Mouse (Mus musculus): ENCODE measurements around the gene Irgm2. TPM values are rescaled to one million over a fixed set of nuclear protein-coding genes. Genes with fewer than 3 reads are reported as not detected.

The Irgm2 gene
- 19.0 and 22.2 TPM in 2 replicates for polyA plus RNA-seq (2012; rRNA removed)

GRCm38 (mm10) chr11:58199229-58200037 is at the start of gene Irgm2, which contains the start of gene Igtp:
Gene Irgm2 (plus strand): TSS chr11:58199618.
Gene Igtp (plus strand): TSS chr11:58199556.

GRCm38 (mm10) chr11:58168167-58168915 is 31.1 kb upstream of the Irgm2 start, which contains the start of gene Gemin5:
Gene Gemin5 (minus strand): TSS chr11:58168539.

GRCm38 (mm10) chr11:58171459-58172091 is 27.8 kb upstream of the Irgm2 start, which contains the start of gene Mrpl22:
Gene Mrpl22 (plus strand): TSS chr11:58171661.

Other genes with a start within 250 kb of the Irgm2 start
- 15.2 and 19.5 TPM in 2 replicates for gene Larp1, start 190.6 kb upstream of the Irgm2 start, polyA plus RNA-seq (2012; rRNA removed)
- not detected in 2 replicates for gene Gm12248, start 106.5 kb upstream of the Irgm2 start, polyA plus RNA-seq (2012; rRNA removed)
- gene Cnot8, start 95.5 kb upstream of the Irgm2 start, polyA plus RNA-seq (2012; rRNA removed): 28.6 and 29.8 TPM in 2 replicates
- gene Gemin5, start 31.1 kb upstream of the Irgm2 start, polyA plus RNA-seq (2012; rRNA removed): 3.7 and 4.3 TPM in 2 replicates
- gene Mrpl22, start 28.0 kb upstream of the Irgm2 start, polyA plus RNA-seq (2012; rRNA removed): 64.9 and 66.3 TPM in 2 replicates
- gene Igtp, start 62 bp upstream of the Irgm2 start, polyA plus RNA-seq (2012; rRNA removed): 43.5 and 49.2 TPM in 2 replicates
- 4.8 and 5.6 TPM in 2 replicates for gene 4930438A08Rik, start 75.2 kb downstream of the Irgm2 start, polyA plus RNA-seq (2012; rRNA removed)
- gene Zfp692, start 107.5 kb downstream of the Irgm2 start, polyA plus RNA-seq (2012; rRNA removed): 11.8 and 14.3 TPM in 2 replicates
- 16.4 and 17.9 TPM in 2 replicates for gene Zfp672, start 130.7 kb downstream of the Irgm2 start, polyA plus RNA-seq (2012; rRNA removed)
- gene Sh3bp5l, start 131.1 kb downstream of the Irgm2 start, polyA plus RNA-seq (2012; rRNA removed): 7.4 and 8.4 TPM in 2 replicates
- 0.41 and 0.99 TPM in 2 replicates for gene Lypd8, start 179.4 kb downstream of the Irgm2 start, polyA plus RNA-seq (2012; rRNA removed)
- gene 1810065E05Rik, start 221.5 kb downstream of the Irgm2 start, polyA plus RNA-seq (2012; rRNA removed): not detected in 2 replicates
- not detected in 2 replicates for gene Gm12253, start 232.9 kb downstream of the Irgm2 start, polyA plus RNA-seq (2012; rRNA removed)